In genomic region chr5:120673626-120674025, GRCm38 (mm10) we compare ENCODE assay signal across 8 mouse cellular contexts. TPM values are rescaled to one million over a fixed set of nuclear protein-coding genes. Genes with fewer than 3 reads are reported as not detected.
A peak's percentile ranks its signal among the peaks of the same experiment; 100 is the strongest.
DNase-seq lines count a peak whose midpoint lies in the region; ATAC-seq and TF ChIP-seq lines count a peak whose summit lies in the region.

No protein-coding gene starts in this region.

- no peaks in the 10 kb centered on the region for H3K36me3 ChIP-seq in hindbrain, postnatal 0 days (ENCODE audit: insufficient read depth, low read length)
- no peaks in the 10 kb centered on the region for H3K36me3 ChIP-seq in liver, embryonic 14.5 days (replicated peaks; ENCODE audit: control insufficient read depth, insufficient read depth, low read depth)

- peak; percentile 99 for TF ChIP-seq CTCF in cortical plate, adult 2 months (IDR thresholded peaks at IDR 0.05; ENCODE audit: extremely low read depth, insufficient read depth, low read length)
- TF ChIP-seq CTCF in hindbrain, postnatal 0 days (IDR thresholded peaks at IDR 0.05; ENCODE audit: low read depth): peak; percentile 96
- peak; percentile 94 for TF ChIP-seq CTCF in liver, embryonic 14.5 days (IDR thresholded peaks at IDR 0.05; ENCODE audit: low read depth)

- H3K9me3 ChIP-seq in hindbrain, postnatal 0 days (ENCODE audit: low read length): no peaks in the 10 kb centered on the region
- no peaks in the 10 kb centered on the region for H3K9me3 ChIP-seq in liver, embryonic 14.5 days (ENCODE audit: control insufficient read depth, low read length)

- TF ChIP-seq EP300 in liver, embryonic 14.5 days (IDR thresholded peaks at IDR 0.05; ENCODE audit: low read depth): no peak

- H3K4me3 ChIP-seq in cortical plate, adult 2 months (ENCODE audit: insufficient read depth, low read length): no peak overlapping the region
- no peak overlapping the region for H3K4me3 ChIP-seq in hindbrain, postnatal 0 days (ENCODE audit: low read length)
- no peak overlapping the region for H3K4me3 ChIP-seq in liver, embryonic 14.5 days (ENCODE audit: insufficient read depth in 1 of 2, low read depth in 2 of 2, low read length in 2 of 2)

- TF ChIP-seq POLR2A in cortical plate, adult 2 months (IDR thresholded peaks at IDR 0.05; ENCODE audit: extremely low read depth, insufficient read depth, low read length): no peak

- 11% methylated on average over 12 of the region's 12 CpGs for WGBS in hindbrain, postnatal 0 days
- 5% methylated on average over 12 of the region's 12 CpGs for WGBS in liver, embryonic 14.5 days (ENCODE audit: insufficient replicate concordance)

- no peak overlapping the region for H3K27ac ChIP-seq in cortical plate, adult 2 months (ENCODE audit: insufficient read depth, low read length)
- H3K27ac ChIP-seq in hindbrain, postnatal 0 days: no peak overlapping the region
- H3K27ac ChIP-seq in liver, embryonic 14.5 days: no peak overlapping the region

- H3K4me1 ChIP-seq in cortical plate, adult 2 months (ENCODE audit: control insufficient read depth, insufficient read depth, low read length): no peaks in the 10 kb centered on the region
- no peaks in the 10 kb centered on the region for H3K4me1 ChIP-seq in hindbrain, postnatal 0 days (ENCODE audit: insufficient read depth, low read length)
- no peaks in the 10 kb centered on the region for H3K4me1 ChIP-seq in liver, embryonic 14.5 days (replicated peaks; ENCODE audit: control insufficient read depth in 2 of 2, insufficient read depth in 2 of 2, low read length in 1 of 2)

- no peak for ATAC-seq in hindbrain, postnatal 0 days
- no peak for ATAC-seq in liver, embryonic 14.5 days (ENCODE audit: insufficient read depth)
- ATAC-seq in erythroid progenitor cell, adult 5-6 weeks (replicated peaks; ENCODE audit: low FRiP score, poor library complexity, severe bottlenecking): no peak; the same call in 1 of the 2 replicates

- no peak overlapping the region for H3K9ac ChIP-seq in hindbrain, postnatal 0 days (replicated peaks; ENCODE audit: low read length)
- H3K9ac ChIP-seq in liver, embryonic 14.5 days (replicated peaks): no peak overlapping the region

- H3K27me3 ChIP-seq in hindbrain, postnatal 0 days (ENCODE audit: insufficient read depth, low read length): no peaks in the 10 kb centered on the region
- H3K27me3 ChIP-seq in liver, embryonic 14.5 days (ENCODE audit: control insufficient read depth, insufficient read depth, low read length): no peaks in the 10 kb centered on the region; the same call in 1 of the 2 replicates

- no peak overlapping the region for H3K4me2 ChIP-seq in hindbrain, postnatal 0 days (ENCODE audit: low read depth, low read length)
- no peak overlapping the region for H3K4me2 ChIP-seq in liver, embryonic 14.5 days (ENCODE audit: low read depth)

- DNase-seq in urinary bladder, adult 2 months (ENCODE audit: low spot score): peak; percentile 37
- DNase-seq in urinary bladder, postnatal 4 days (ENCODE audit: low spot score in 2 of 2): no peak
- DNase-seq in adrenal gland, adult (ENCODE audit: inconsistent age in 2 of 2, low spot score in 1 of 2): peak; percentile 69 to 86
- peak; percentile 88 for DNase-seq in hindbrain, postnatal 0 days (ENCODE audit: low spot score)
- no peak for DNase-seq in liver, embryonic 14.5 days (ENCODE audit: low read depth in 3 of 3, low spot score in 3 of 3)
- DNase-seq in right cerebral cortex, postnatal 10 days (ENCODE audit: low spot score in 2 of 2): peak; percentile 83 to 85

RNA-seq across cellular contexts. Expression of gene Rasal1, which starts 25.0 kb away (rescaled TPM):
- 0.81 and 1.3 TPM in 2 replicates for polyA plus RNA-seq in urinary bladder, adult 2 months (2012; rRNA removed)
- 88.7 and 99.4 TPM in 2 replicates for polyA plus RNA-seq in cortical plate, adult 2 months (2012; rRNA removed)
- total RNA-seq in hindbrain, postnatal 0 days (2014; rRNA removed): 3.9 and 8.2 TPM in 2 replicates
- polyA plus RNA-seq in hindbrain, postnatal 0 days (2015; fragmentation: Nextera tagmentation; extraction: Ambion mirVana): 3.2 and 4.7 TPM in 2 replicates
- polyA plus RNA-seq in liver, embryonic 14.5 days (2012; rRNA removed): 0.10 and 0.18 TPM in 2 replicates
- 0.17 TPM in 1 of 2 replicates, not detected in the other for polyA plus RNA-seq in liver, embryonic 14.5 days (2014; fragmentation: Nextera tagmentation; extraction: Ambion mirVana)
- 14.3 TPM in 1 of 2 replicates, not detected in the other for total RNA-seq in erythroid progenitor cell, adult 5-6 weeks (2015; ENCODE audit: low replicate concordance)
- total RNA-seq in erythroid progenitor cell, adult 5-6 weeks (2017; ENCODE audit: low replicate concordance): not detected in 2 replicates

RNA-seq across cellular contexts. Expression of gene Dtx1, which starts 38.1 kb away (rescaled TPM):
- 6.6 and 12.5 TPM in 2 replicates for polyA plus RNA-seq in urinary bladder, adult 2 months (2012; rRNA removed)
- 89.7 and 91.8 TPM in 2 replicates for polyA plus RNA-seq in cortical plate, adult 2 months (2012; rRNA removed)
- 230 and 246 TPM in 2 replicates for total RNA-seq in hindbrain, postnatal 0 days (2014; rRNA removed)
- polyA plus RNA-seq in hindbrain, postnatal 0 days (2015; fragmentation: Nextera tagmentation; extraction: Ambion mirVana): 51.4 and 52.9 TPM in 2 replicates
- polyA plus RNA-seq in liver, embryonic 14.5 days (2012; rRNA removed): 0.03 and 0.41 TPM in 2 replicates
- polyA plus RNA-seq in liver, embryonic 14.5 days (2014; fragmentation: Nextera tagmentation; extraction: Ambion mirVana): 0.05 TPM in 1 of 2 replicates, not detected in the other
- 7.5 TPM in 1 of 2 replicates, not detected in the other for total RNA-seq in erythroid progenitor cell, adult 5-6 weeks (2015; ENCODE audit: low replicate concordance)
- total RNA-seq in erythroid progenitor cell, adult 5-6 weeks (2017; ENCODE audit: low replicate concordance): 0.39 and 0.61 TPM in 2 replicates

RNA-seq across cellular contexts. Expression of gene Cfap73, which starts 39.6 kb away (rescaled TPM):
- not detected in 2 replicates for polyA plus RNA-seq in urinary bladder, adult 2 months (2012; rRNA removed)
- 0.10 and 0.19 TPM in 2 replicates for polyA plus RNA-seq in cortical plate, adult 2 months (2012; rRNA removed)
- 0.21 and 0.79 TPM in 2 replicates for total RNA-seq in hindbrain, postnatal 0 days (2014; rRNA removed)
- polyA plus RNA-seq in hindbrain, postnatal 0 days (2015; fragmentation: Nextera tagmentation; extraction: Ambion mirVana): 0.26 and 0.86 TPM in 2 replicates
- polyA plus RNA-seq in liver, embryonic 14.5 days (2012; rRNA removed): not detected in 2 replicates
- not detected in 2 replicates for polyA plus RNA-seq in liver, embryonic 14.5 days (2014; fragmentation: Nextera tagmentation; extraction: Ambion mirVana)
- not detected in 2 replicates for total RNA-seq in erythroid progenitor cell, adult 5-6 weeks (2015; ENCODE audit: low replicate concordance)
- not detected in 2 replicates for total RNA-seq in erythroid progenitor cell, adult 5-6 weeks (2017; ENCODE audit: low replicate concordance)

Comparison
In these comparisons a context has a peak if more than half of its experiments do, and no peak if none do; other contexts are left out.
1. DNase-seq: peak in urinary bladder, adult 2 months (single experiment), adrenal gland, adult (2 of 2), hindbrain, postnatal 0 days (single experiment) and right cerebral cortex, postnatal 10 days (2 of 2); none in urinary bladder, postnatal 4 days (0 of 2) and liver, embryonic 14.5 days (0 of 3).
2. RNA of gene Rasal1, which starts 25.0 kb away (polyA plus RNA-seq): 88.7 to 99.4 TPM in cortical plate, adult 2 months; 3.2 to 4.7 TPM in hindbrain, postnatal 0 days, 0.81 to 1.3 TPM in urinary bladder, adult 2 months and 0.10 to 0.18 TPM in liver, embryonic 14.5 days; every median in the first group is over 10 times any median in the second.
3. Peak in every context shown above with its lines, with median percentiles within 50 percentile points of each other: CTCF ChIP-seq.